ENCODE assay signal across 9 mouse cellular contexts in the genomic region with DNA sequence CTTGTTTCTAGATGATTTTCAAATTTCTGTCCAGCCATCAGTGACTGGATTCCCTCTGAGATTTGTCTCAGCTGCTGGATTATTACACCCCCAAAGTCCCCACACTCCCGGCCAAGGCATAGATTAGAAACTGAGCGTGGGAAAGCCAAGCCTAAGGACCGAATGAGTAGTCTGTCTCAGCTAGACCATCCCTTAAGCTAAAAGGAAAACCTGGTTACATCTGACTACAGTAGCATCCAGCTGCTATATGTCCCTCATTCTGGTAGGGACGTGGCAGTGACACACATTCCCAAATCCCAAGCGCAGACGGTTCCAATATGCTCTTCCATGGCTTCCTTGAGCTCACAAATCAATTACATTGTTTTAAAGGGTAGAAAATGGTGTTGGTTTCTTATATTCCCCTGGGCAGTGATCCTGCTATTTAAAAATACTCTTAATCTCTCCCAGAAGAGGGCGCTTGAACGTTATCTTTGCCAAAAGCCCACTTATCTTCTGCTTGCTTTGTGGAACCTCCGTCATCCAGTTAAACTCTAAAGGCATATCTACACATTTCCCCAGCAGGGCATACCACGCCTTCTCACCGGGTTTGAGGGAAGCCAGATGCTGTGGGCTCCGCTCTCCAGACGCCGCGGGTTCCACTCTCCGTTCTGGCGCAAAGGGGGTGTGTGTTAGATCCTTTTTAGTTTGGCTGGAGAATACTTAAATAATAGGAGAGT. TPM values are rescaled to one million over a fixed set of nuclear protein-coding genes. Genes with fewer than 3 reads are reported as not detected.
DNase-seq lines count a peak whose midpoint lies in the region; ATAC-seq and TF ChIP-seq lines count a peak whose summit lies in the region.
"Had no signal": no experiment of that assay in that cellular context is flagged by ENCODE, and none has a peak within 500 bp of the region (broad histone marks: within the 10 kb centered on the region; RNA-seq: fewer than 3 reads in every experiment).

No protein-coding gene starts in this region.

- H3K9me3 ChIP-seq in heart, embryonic 15.5 days (replicated peaks) = no peaks in the 10 kb centered on the region
- no peaks in the 10 kb centered on the region for H3K9me3 ChIP-seq in liver, embryonic 13.5 days (replicated peaks)
- H3K9me3 ChIP-seq: limb, embryonic 12.5 days had no signal

- peak overlapping the region; percentile 15 for H3K27ac ChIP-seq in cortical plate, adult 2 months (ENCODE audit: insufficient read depth, low read length)
- peak overlapping the region; percentile 85 for H3K27ac ChIP-seq in heart, embryonic 15.5 days
- peak overlapping the region; percentile 63 for H3K27ac ChIP-seq in liver, embryonic 13.5 days
- H3K27ac ChIP-seq: limb, embryonic 12.5 days had no signal

- H3K36me3 ChIP-seq in heart, embryonic 15.5 days = no peaks in the 10 kb centered on the region
- H3K36me3 ChIP-seq in liver, embryonic 13.5 days = no peaks in the 10 kb centered on the region
- H3K36me3 ChIP-seq: limb, embryonic 12.5 days had no signal

- H3K9ac ChIP-seq in heart, embryonic 15.5 days = 0 out of 2 replicates have a peak overlapping the region, but pooled peaks have one; percentile 28
- H3K9ac ChIP-seq in liver, embryonic 13.5 days = 0 out of 2 replicates have a peak overlapping the region, but pooled peaks have one; percentile 20
- H3K9ac ChIP-seq: limb, embryonic 12.5 days had no signal

- ATAC-seq in heart, embryonic 15.5 days (replicated peaks; ENCODE audit: insufficient number of reproducible peaks, insufficient read depth, low FRiP score, low read depth) = peak; percentile 74
- peak; percentile 95 for ATAC-seq in liver, embryonic 13.5 days (ENCODE audit: low read depth)

- DNase-seq in kidney, postnatal 10 days = peak; percentile 37
- DNase-seq in kidney, adult 18-20 months = no peak
- DNase-seq in liver, embryonic 13.5 days = peak; percentile 68
- DNase-seq in retina, embryonic 14.5 days (ENCODE audit: low spot score) = peak; percentile 50
- no peak for DNase-seq in adrenal gland, adult 2 months
- DNase-seq in ovary, postnatal 10 days (ENCODE audit: low spot score) = no peak

- no peak overlapping the region for H3K4me3 ChIP-seq in cortical plate, adult 2 months (ENCODE audit: insufficient read depth, low read length)
- H3K4me3 ChIP-seq in heart, embryonic 15.5 days = peak overlapping the region; percentile 24
- H3K4me3 ChIP-seq in liver, embryonic 13.5 days (replicated peaks) = peak overlapping the region; percentile 22
- H3K4me3 ChIP-seq: limb, embryonic 12.5 days had no signal

- peaks cover 7% of the 10 kb centered on the region for H3K4me1 ChIP-seq in cortical plate, adult 2 months (ENCODE audit: control insufficient read depth, insufficient read depth, low read length)
- peaks cover 48% of the 10 kb centered on the region for H3K4me1 ChIP-seq in heart, embryonic 15.5 days (replicated peaks)
- peaks cover 42% of the 10 kb centered on the region for H3K4me1 ChIP-seq in liver, embryonic 13.5 days (replicated peaks)

- TF ChIP-seq POLR2A in cortical plate, adult 2 months (IDR thresholded peaks at IDR 0.05; ENCODE audit: extremely low read depth, insufficient read depth, low read length) = no peak

- H3K27me3 ChIP-seq in heart, embryonic 15.5 days = no peaks in the 10 kb centered on the region
- peaks cover 6% of the 10 kb centered on the region; the same call in 1 of the 2 replicates for H3K27me3 ChIP-seq in liver, embryonic 13.5 days
- H3K27me3 ChIP-seq: limb, embryonic 12.5 days had no signal

- peak overlapping the region; percentile 57 for H3K4me2 ChIP-seq in heart, embryonic 15.5 days
- H3K4me2 ChIP-seq in liver, embryonic 13.5 days = peak overlapping the region; percentile 58

- WGBS in heart, embryonic 15.5 days = 3% methylated on average over 17 of the region's 17 CpGs
- WGBS in liver, embryonic 13.5 days (ENCODE audit: insufficient replicate concordance) = 13% methylated on average over 17 of the region's 17 CpGs

- TF ChIP-seq CTCF in cortical plate, adult 2 months (IDR thresholded peaks at IDR 0.05; ENCODE audit: extremely low read depth, insufficient read depth, low read length) = peak; percentile 5; the same call in 1 of the 2 replicates

RNA-seq across cellular contexts. Expression of a gene that starts 46.0 kb away (rescaled TPM):
- 0.13 TPM in 1 of 2 replicates, not detected in the other for polyA plus RNA-seq in cortical plate, adult 2 months (2012; rRNA removed)
- 0.19 TPM in 1 of 2 replicates, not detected in the other for polyA plus RNA-seq in heart, embryonic 15.5 days (2015; fragmentation: Nextera tagmentation; extraction: Ambion mirVana)
- polyA plus RNA-seq in liver, embryonic 13.5 days (2015; fragmentation: Nextera tagmentation; extraction: Ambion mirVana) = 0.03 TPM in 1 of 2 replicates, not detected in the other
- not detected for total RNA-seq in adrenal gland, adult 2 months (2021)
- not detected in 2 replicates for polyA plus RNA-seq in adrenal gland, adult 2 months (2012; rRNA removed)
- polyA plus RNA-seq: limb, embryonic 12.5 days had no signal

Comparison
In these comparisons a context has a peak if more than half of its experiments do, and no peak if none do; other contexts are left out.
1. DNase-seq: peak in kidney, postnatal 10 days (single experiment), liver, embryonic 13.5 days (single experiment) and retina, embryonic 14.5 days (single experiment); none in kidney, adult 18-20 months (single experiment), adrenal gland, adult 2 months (single experiment) and ovary, postnatal 10 days (single experiment).
2. H3K27ac ChIP-seq: peak in every context shown above with its lines; median percentile 85 in heart, embryonic 15.5 days; 63 in liver, embryonic 13.5 days; 15 in cortical plate, adult 2 months.